Mouse (Mus musculus) cerebellum, adult 11 months (tissue): ENCODE measurements around the gene D6Ertd527e.
"Not testable (repeated sequence)": the region's sequence is repeated elsewhere in the genome, so short reads cannot be mapped to it uniquely, and the experiment has no call there.

Experiments
- DNase-seq: peaks from one replicate; pipeline ENCODE4 v3.0.0; 2022

D6Ertd527e gene

DNA sequence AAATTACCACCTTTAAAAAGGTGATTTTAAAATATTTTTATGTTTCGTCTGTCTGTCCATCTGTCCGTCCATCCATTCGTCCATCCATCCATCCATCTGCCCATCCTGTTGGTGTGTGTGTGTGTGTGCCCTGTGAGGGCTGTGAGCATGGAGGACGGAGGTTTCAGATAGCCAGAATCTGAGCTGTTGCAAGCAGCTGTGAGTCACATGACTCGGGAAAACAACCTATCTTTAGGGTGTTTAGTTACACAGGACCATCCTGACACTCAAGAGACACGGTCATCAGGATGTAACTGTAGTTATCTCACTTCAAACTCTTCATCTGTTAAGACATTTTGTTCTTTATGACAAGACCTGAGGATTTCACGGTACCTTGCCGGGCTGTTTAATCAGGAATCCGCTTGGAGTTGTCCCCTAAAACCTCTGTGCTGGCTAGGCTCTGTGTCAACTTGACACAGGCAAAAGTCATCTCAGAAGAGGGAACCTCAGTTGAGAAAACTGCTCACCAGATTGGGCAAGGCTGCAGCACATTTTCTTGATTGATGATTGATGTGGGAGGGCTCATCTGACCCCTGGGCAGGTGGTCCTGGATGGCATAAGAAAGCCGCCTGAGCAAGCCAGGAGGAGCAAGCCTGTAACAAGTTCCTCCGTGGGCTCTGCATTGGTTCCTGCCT is at the start of gene D6Ertd527e:
D6Ertd527e (plus strand) TSS at position 624 of the 674 bp plus-strand sequence.
- DNase-seq = no peak

DNA sequence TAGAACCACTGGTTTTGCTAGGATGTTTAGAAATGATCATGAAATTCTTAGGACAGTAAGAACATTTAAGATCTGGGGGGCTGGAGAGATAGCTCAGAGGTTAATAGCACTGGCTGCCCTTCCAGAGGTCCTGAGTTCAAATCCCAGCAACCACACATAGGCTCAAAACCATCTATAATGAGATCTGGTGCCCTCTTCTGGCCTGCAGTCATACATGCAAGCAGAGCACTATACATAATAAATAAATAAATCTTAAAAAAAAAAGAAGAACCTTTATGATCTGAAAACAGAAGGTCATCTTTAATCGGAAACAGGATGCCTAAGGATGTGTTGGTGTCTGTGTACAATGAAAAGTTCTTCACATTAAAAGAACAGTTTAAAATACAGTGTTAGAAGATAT is 44.8 kb upstream of the D6Ertd527e start:
- DNase-seq = no peak

DNA sequence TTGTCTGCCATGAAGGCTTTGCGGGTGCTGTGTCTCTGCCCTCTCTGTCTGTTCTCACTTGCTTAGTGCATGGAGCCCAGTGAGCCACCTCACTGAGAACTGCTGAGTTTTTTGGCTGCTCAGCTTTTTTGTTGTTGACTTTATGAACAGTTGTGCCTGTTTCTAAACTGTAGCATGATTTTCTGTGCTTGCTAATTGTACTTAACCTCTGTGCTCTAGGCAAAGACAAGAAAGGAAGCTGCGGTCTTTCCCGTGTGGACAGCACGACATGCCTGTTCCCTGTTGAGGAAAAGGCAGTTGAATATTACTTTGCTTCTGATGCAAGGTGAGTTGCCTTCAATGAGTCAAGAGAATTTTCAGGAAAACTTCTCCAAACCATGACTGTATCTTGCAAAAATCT is 41.0 kb upstream of the D6Ertd527e start:
- DNase-seq = no peak

DNA sequence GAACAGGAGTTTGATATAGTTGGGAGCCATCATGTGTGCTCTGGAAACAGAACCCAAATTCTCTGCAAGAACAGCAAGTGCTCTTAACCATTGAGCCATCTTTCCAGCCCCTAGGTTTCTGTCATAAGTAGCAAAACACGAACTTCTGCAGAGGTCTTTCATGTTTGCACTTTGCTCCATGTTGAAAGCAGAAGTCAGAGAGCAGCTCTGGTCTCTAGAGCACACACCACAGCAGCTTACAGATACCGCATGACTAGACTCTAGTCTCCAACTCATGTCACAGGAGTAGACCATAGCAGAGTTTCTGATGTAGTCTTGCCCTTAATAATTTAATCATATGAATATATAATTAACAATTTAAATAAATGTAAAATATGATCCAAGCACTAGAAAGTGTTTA is 36.3 kb upstream of the D6Ertd527e start:
- no peak for DNase-seq

DNA sequence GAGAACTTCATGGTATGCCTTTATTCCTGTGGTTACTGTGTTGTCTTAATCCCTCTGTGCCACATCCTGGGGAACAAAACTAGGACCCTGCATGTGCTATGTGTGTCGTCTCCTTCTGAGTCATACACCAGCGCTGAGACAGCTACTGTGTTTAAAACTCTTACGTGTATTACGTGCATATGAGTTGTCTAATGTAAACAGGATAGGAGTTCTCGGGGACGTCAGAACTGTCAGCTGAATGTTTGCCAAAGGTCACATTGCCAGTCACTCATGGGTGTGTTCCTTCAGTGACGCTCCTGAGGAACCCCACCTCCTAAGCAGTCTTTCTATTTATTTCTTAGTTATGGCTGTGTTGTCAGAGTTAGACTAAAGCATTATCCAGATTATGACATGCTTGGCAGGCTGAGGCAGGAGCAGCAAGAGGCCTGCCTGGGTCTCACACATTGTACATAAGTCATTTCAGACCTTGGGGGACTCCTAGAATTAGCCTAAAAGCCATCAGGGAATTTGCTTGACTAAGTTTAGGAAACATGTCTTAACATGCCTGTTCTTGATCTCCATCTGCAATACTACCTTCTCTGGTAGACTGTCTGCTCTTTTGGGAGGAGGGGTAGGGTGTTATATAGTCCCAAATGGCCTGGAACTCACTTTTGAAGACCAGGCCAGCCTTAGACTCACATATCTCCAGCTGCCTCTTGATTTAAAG is 35.2 kb upstream of the D6Ertd527e start:
- DNase-seq = no peak

DNA sequence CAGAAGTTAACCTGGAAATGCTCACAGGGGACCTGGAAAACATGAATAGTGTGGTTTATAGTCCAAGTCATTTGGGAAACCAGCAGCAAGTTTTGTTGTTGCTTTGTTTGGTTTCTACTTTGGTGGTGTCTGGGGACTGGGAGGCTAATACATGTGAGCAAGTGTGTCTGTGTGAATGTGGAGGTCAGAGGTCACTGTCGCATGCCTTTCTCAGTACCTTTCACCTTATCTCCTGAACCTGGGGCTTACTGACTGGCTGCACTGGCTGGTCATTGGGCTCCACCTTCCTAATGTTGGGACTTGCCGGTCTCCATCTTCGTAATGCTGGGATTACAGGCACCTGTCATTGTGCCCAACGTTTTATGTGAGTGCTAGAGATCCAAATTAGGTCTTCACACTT is 33.9 kb upstream of the D6Ertd527e start:
- DNase-seq = no peak

DNA sequence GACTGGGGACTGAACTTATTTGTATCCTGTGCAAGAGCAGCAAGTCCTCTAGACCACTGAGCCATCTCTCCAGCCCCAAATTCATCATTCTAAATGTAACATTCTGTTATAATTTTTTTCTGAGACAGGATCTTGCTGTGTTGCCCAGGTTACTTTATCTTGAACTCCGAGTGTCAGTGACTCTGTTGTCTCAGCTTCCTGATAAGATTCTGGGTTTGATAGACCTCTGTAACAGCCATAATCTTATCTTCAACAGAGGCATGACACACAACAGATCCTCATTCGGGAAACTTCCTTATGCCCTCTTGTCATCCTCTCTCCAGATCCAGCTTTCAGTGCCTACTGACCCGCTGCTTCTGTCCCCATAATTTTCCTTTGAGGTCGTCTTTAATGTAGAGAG is 31.8 kb upstream of the D6Ertd527e start:
- DNase-seq = no peak

DNA sequence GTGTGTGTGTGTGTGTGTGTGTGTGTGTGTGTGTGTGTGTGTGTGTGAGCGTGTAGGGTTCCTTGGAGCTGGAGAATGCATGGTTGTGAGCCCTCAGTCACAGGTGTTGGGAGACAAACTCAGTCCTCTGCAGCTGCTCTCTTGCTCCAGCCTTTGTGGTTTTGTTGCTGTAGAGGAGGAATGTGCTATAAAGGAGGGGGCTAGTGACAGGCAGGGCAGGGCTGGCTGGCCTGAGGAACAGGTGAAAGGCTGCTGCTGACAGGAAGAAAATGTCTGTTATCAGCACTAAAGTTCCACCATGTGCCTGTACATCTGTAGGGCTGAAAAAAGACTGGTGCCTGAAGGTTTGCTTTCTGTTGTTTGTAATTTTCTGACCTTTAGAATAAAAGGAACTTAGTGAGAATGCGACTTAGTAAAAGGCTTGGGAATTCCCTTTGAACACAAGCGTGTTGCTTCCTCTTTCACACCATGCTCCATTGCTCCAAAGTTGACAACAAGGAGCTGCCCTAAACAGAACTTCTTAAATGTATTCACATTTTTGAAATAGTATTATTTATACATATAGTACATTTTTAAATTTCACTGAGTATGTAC is 29.4 kb upstream of the D6Ertd527e start:
- DNase-seq = no peak

DNA sequence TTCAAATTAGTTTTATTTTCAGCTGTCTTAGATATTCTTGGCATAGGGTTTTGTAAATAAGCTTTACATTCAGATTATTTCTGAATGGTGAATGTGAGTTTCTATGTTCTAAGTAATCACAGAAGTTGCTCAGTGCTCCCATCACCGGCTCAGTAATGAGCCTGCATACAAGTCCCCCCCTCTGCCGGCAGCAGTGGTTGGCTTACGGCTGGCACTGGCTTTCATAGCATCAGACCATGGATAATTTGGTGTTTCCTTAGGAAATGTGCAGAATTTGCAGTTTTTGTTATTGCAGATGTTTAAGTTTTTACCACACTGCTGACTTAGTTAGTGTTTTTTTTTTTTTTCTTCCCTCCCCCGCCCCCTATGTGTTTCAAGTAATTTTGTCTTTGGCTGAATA is 25.1 kb upstream of the D6Ertd527e start:
- DNase-seq = no peak

DNA sequence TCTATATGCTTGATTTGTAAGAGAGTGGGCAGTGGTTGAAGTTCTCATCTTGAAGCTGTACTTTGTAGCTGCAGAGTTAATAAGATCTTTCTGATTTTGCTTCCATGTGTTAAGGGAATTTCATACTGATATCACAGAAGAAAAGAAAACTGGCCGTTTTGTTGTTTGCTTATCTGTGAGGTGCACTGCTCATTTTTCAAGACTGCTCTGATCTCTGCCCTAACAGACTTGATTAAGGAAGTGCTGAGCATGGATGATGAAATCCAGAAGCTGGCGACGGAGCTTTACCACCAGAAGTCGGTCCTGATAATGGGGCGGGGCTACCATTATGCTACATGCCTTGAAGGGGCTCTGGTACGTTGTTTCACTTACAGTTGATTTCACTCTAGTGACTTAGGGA is 19.5 kb upstream of the D6Ertd527e start:
- DNase-seq = no peak

DNA sequence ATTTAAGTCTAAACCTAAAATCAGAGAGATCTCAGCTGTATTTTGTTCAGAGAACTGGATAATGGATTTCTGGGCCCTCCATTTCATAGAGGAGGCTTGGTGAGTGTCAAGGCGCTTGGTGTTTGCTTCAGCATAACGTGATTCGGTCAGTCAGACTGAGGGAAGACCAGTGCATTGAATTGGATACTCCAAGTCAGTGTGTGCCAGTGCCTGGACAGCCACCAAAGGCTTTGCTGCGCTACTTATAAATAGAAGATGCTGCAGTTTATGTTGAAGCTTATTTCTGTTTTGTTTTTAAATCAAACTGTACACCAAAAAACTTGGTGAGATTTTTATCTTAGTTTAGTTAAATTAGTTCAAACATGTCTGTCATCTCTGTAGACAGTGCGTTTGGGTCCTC is 16.2 kb upstream of the D6Ertd527e start:
- no peak for DNase-seq

DNA sequence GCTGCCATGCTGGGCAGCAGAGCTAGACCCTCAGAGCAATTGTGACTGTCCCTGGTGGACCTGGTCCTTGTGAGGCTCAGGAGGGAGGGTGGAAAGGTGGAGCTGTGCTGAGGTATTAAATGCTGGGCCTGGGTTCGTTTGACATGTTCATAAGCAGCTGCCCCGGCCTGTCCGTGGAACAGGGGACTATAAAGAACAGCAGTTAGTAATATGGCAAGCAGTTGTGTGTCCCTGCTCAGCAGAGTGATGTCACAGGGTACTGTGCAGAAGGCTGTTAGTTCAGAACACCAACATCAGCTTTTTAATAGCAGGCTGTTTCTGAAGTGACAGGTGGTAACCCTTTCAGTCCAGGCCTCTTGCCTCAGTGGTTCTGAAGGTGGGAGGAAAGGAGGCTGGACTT is 13.7 kb upstream of the D6Ertd527e start:
- DNase-seq = no peak

DNA sequence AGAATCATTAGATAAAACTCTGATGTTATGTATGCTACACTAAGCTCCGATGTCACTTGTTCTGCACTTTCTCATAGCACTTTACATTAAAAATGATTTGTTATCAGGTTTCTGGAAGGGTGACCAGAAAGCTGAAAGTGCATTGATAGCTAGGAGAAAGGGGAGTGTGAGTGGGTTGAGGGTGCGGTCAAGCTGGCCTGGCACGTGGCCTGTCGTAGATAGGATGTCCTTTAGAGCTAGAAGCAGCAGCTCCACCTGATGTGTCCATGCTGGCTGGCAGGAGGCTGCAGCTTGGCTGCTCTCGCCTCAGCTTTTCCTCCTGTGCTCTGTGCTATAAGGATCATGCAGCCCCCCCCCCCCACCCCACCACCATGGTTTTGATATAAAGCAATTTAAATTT is 12.1 kb upstream of the D6Ertd527e start:
- DNase-seq = no peak

DNA sequence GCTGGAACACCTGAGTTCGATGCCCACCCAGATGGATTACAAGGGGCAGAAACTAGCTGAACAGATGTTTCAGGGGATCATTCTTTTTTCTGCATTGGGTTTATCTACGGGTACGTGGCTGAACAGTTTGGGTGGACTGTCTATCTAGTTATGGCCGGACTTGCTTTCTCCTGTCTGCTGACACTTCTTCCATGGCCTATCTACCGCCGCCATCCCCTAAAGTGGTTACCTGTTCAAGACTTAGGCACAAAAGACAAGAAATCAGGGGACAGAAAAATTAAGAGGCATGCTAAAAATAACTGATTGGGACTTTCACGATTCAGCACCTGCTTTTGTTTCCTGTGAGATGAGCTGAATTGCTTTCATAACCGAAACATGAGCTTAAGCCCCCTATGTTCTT is 10.9 kb upstream of the D6Ertd527e start:
- not testable (repeated sequence) for DNase-seq

DNA sequence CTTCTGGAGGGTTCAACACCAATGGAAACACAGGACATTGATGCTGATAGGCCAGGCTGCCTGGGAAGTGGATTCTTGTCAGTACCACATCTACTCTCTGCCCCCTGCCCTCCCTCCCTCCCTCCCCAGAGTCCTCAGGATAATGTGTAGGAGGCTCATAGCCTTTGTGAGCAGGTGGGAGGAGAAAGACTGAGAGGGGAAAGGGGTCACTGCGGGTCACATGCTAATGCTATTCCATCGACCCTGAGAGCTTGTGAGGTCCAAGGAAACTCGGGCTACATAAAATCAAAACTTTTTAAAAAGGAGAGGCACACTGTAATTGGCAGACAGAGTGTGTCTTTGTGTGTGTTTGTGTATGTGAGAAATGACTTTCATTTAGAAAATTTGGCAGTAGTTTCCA is 5.3 kb upstream of the D6Ertd527e start:
- no peak for DNase-seq

DNA sequence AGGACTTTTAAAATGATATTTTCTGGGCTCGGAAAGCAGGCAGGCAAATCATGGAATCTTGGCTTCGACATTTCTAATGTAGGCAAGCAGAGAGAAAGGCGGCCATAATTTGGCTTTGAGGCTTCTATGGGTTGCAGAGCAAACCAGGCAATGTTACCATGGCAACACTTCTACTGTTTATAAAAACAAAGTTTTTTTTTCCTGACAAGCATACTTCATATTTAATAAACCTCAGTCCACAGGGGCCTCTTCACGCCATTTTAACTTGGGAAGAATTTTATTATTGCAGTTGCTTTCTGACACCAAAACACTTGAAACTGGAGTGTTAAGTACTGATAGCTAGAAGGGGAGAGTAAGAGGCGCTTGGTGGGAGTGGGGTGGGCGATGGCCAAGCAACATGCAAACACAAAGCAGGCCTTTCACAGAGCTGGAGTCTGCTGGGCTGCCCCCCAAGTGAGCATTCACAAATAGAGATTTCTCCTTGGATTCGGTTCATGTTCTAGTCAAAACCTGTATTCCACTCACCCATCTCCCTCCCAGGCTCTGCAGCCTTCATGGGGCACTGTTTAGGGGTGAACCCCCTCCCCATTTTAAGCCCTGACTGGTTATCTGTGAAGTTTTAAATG is 4.8 kb upstream of the D6Ertd527e start:
- DNase-seq = no peak

DNA sequence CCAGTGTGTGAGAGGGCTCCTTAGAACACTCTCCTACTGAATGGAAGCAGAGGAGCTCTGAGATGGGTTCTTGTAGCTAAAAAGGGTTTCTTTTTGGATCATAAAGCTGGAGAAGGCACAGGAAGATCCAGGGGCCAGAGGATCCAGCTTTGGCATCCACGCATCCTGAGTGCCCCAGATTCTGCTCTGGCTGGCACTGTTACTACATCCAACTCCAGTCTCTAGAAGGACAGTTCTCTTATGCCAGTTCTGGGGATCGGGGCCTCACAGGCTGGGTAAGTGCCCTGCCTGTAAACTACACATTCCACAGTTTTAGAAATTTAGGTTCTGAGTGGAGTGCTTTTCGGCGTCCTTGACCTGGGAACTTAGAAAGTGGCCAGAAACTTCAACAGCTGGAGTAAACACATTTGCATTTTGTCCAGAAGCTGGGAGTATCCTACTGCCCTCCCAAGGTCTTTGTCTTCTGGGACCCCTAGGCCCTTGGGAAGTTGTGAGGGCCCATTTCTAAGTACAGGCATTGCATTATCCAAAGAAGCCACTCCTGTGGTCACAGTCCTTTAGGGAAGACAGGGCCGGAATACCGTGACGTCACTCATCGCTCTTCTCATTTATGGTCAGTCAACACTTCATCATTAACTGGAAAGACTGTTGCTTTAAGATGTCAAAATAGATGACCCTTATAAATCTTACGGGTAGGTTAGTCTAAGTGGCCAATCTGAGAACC is 4.1 kb upstream of the D6Ertd527e start:
- no peak for DNase-seq

DNA sequence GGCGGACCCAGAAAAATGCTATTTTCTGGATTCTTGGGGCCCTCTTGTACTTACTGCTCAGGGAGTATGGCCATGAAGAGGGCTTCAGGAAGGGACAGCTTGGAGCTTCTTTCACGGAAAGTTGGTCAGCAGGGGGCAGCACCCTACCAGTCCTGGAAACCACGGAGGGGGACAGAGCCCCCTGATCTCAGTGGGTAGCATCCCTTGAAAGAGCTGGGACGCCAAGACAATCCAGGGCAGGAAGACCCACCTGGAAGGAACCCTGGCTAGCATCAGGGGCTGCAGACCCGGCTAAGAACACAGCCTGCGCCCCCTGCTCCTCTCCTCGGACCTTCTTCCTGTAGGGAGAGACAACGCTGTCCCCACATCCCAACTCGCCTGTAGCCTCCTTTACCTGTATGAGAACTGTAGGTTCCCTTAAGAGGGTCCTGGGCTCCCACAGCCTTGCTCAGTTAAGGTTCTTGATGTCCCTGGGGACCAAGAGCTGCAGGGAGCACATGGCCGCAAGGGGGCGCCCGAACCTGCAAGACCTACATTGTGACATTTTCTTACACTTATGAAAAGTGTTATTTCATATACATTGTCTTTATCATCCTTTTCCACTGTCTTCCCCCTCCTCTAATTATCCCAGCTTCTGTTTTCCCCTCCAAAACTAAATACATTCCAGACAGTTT is 3.1 kb upstream of the D6Ertd527e start:
- DNase-seq = peak; percentile 63

DNA sequence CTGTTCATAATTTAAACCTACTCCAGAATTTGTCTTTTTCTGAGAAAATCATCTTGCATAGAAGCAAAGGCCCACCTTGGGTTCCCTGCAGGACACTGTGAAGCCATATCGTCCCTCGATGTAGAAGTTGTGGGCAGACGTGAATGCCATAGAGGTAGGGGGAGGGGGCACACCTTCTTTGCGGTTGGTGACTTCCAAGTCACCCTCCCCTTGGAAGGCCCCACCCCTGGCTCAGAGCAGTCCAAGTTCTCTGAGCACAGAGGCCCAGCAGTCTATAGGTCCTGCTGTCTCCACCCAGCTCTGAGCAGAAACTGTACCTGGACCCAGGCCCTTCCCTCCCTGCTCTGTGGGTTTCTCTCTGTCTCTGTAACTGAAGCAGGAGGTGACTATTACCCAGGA is 2.6 kb upstream of the D6Ertd527e start:
- DNase-seq = no peak

DNA sequence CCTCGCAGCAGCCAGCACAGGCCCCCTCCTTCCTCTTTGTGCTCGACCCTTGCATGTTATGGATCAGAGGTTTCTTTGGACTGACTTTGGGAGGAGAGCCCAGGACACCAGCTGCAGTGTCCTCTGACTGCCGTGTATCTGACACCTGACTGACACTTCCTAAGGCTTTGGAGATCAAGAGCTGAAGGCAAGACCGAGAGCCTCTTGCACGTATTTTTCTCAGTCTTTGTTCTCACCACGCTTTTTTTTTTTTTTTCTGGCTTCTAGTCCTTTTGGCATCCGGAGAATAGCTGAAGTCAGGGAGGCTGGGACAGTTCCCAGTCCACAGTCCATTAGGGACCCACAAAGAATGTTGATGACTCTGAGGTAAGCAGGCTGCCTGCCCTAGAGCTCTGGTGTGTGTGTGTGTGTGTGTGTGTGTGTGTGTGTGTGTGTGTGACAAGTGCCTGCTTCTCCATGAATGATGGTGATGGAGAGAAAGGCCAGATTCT is 2.1 kb upstream of the D6Ertd527e start:
- DNase-seq = no peak

DNA sequence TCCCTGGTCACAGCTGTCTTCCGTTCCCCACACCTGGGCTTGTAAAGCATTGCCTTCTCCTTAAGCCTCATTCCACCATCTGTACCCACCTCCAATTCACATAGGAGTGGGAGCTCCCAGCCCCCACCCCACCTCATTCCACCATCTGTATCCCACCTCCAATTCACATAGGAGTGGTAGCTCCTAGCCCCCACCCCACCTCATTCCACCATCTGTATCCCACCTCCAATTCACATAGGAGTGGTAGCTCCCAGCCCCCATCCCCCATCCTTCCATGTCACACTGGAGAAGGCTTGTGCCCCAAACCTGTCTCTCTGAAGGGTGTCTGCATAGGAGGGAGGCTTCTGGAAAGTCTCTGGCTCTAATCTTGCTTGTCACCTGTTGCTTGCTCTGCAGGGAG is 1.2 kb upstream of the D6Ertd527e start:
- DNase-seq = no peak

DNA sequence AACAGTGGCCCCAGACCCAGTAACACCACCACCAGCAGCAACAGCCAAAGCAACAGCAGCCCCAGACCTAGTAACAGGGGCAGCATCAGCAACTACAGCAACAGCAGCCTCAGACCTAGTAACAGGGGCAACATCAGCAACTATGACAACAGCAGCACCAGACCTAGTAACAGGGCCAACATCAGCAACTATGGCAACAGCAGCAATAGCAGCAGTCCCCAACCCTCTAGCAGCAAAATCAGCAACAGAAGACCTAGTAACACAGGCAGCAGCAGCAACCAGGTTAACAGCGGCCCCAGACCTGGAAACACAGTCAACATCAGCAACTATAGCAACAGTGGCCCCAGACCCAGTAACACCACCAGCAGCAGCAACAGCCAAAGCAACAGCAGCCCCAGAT is 6.9 kb downstream of the D6Ertd527e start:
- DNase-seq = no peak

DNA sequence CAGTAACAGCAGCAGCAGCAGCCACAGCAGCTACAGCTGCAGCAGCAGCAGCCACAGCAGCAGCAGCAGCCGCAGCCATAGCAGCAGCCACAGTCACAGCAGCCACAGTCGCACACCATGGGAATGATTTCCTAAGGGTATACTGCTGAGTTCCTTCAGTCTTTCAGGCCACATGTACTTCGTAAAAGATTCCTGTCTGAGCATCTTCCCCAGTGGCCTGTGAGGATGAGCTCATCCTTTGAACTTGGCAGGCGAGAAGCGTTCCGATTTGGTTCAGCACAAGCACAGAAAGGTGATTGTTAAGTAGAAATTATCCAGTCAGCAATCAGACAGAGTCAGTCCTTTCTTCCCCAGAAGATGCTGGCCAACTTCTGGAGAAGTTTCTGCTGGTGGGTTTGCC is 7.6 kb downstream of the D6Ertd527e start:
- DNase-seq = no peak
